20 mouse cellular contexts compared by ENCODE assay signal in genomic region chr2:45060768-45061167, GRCm38 (mm10). TPM values are rescaled to one million over a fixed set of nuclear protein-coding genes. Genes with fewer than 3 reads are reported as not detected.
DNase-seq lines count a peak whose midpoint lies in the region; ATAC-seq and TF ChIP-seq lines count a peak whose summit lies in the region.
"Had no signal": no experiment of that assay in that cellular context is flagged by ENCODE, and none has a peak within 500 bp of the region (broad histone marks: within the 10 kb centered on the region; RNA-seq: fewer than 3 reads in every experiment).

No protein-coding gene starts in this region.

- DNase-seq in gastrocnemius, adult 2 months: no peak
- no peak for DNase-seq in gastrocnemius, postnatal 36 days
- peak; percentile 48 to 79 for DNase-seq in left cerebral cortex, postnatal 14 days (ENCODE audit: low spot score in 2 of 2)
- DNase-seq in left cerebral cortex, adult 9 months (ENCODE audit: low spot score in 2 of 2): no peak
- no peak for DNase-seq in CH12.LX (ENCODE audit: extremely low read depth)
- DNase-seq in urinary bladder, postnatal 36 days (ENCODE audit: low spot score in 2 of 2): no peak
- no peak for DNase-seq in urinary bladder, adult 2 months (ENCODE audit: low spot score)
- DNase-seq: adrenal gland, postnatal 14 days; B cell, adult 2 months; cerebellum, adult 18-20 months; cerebellum, postnatal 36 days; spleen, adult 18-20 months; thymus, adult 2 months had no signal

- in situ Hi-C loops in CH12.LX (cut with MboI; ENCODE audit: low pct_ligation_motif_present, low pct_unique_long_range_greater_than_20kb, low sequenced_read_pairs): no loop called here

- intact Hi-C loops in gastrocnemius, adult 2 months (cut with DNase I): no loop called here
- intact Hi-C loops in gastrocnemius, postnatal 36 days (cut with DNase I): no loop called here
- intact Hi-C loops in left cerebral cortex, postnatal 14 days (cut with DNase I): no loop called here

- H3K27me3 ChIP-seq in CH12.LX (replicated peaks): no peaks in the 10 kb centered on the region
- no peaks in the 10 kb centered on the region for H3K27me3 ChIP-seq in forebrain, embryonic 16.5 days (replicated peaks; ENCODE audit: control insufficient read depth, insufficient read depth, low read length)
- H3K27me3 ChIP-seq: heart, embryonic 15.5 days; kidney, embryonic 15.5 days; lung, embryonic 15.5 days had no signal

- no peak for TF ChIP-seq EP300 in CH12.LX (IDR thresholded peaks at IDR 0.05; ENCODE audit: low read length)

- H3K79me2 ChIP-seq in CH12.LX (replicated peaks; ENCODE audit: control insufficient read depth, extremely low read depth, insufficient read depth, poor library complexity, severe bottlenecking): peaks cover 61% of the 10 kb centered on the region

- TF ChIP-seq CTCF in gastrocnemius, adult 2 months (IDR thresholded peaks at IDR 0.05): no peak
- no peak for TF ChIP-seq CTCF in CH12.LX (conservative IDR thresholded peaks at IDR 0.05 in 1 of 2, IDR thresholded peaks at IDR 0.05 in 1 of 2; ENCODE audit: low read depth in 2 of 2, low read length in 2 of 2)

- H3K9me3 ChIP-seq in CH12.LX (replicated peaks; ENCODE audit: low read length): no peaks in the 10 kb centered on the region
- H3K9me3 ChIP-seq in forebrain, embryonic 16.5 days (ENCODE audit: control insufficient read depth, low read length): no peaks in the 10 kb centered on the region
- H3K9me3 ChIP-seq: embryonic facial prominence, embryonic 10.5 days; heart, embryonic 15.5 days; hindbrain, embryonic 10.5 days; kidney, embryonic 15.5 days; lung, embryonic 15.5 days had no signal

- peaks cover 11 to 69% of the 10 kb centered on the region in 2 experiments for H3K36me3 ChIP-seq in CH12.LX (replicated peaks in 1 of 2; ENCODE audit: control insufficient read depth in 1 of 2, insufficient read depth in 1 of 2, low read length in 1 of 2)
- H3K36me3 ChIP-seq in forebrain, embryonic 16.5 days (ENCODE audit: control insufficient read depth, insufficient read depth): no peaks in the 10 kb centered on the region
- H3K36me3 ChIP-seq: embryonic facial prominence, embryonic 10.5 days; heart, embryonic 15.5 days; kidney, embryonic 15.5 days had no signal

- dilution Hi-C loops in CH12.LX (cut with MboI; ENCODE audit: extremely low pct_ligation_motif_present, extremely low pct_unique_long_range_greater_than_20kb, low sequenced_read_pairs): no loop called here

- no peak for TF ChIP-seq RAD21 in CH12.LX (IDR thresholded peaks at IDR 0.05; ENCODE audit: low read depth, low read length)

- TF ChIP-seq POLR2A in CH12.LX (IDR thresholded peaks at IDR 0.05; ENCODE audit: low read depth, low read length): no peak

- H3K4me2 ChIP-seq in CH12.LX (ENCODE audit: insufficient read depth, low read depth, poor library complexity, severe bottlenecking): no peak overlapping the region
- H3K4me2 ChIP-seq in forebrain, embryonic 16.5 days (ENCODE audit: low read length): no peak overlapping the region
- H3K4me2 ChIP-seq: heart, embryonic 15.5 days; kidney, embryonic 15.5 days; lung, embryonic 15.5 days had no signal

- WGBS in forebrain, embryonic 16.5 days: 23% methylated on average over 4 of the region's 4 CpGs

- H3K27ac ChIP-seq in gastrocnemius, adult 2 months: peak overlapping the region; percentile 28; the same call in 1 of the 2 replicates
- no peak overlapping the region for H3K27ac ChIP-seq in CH12.LX (ENCODE audit: insufficient read depth, low read depth)
- H3K27ac ChIP-seq in forebrain, embryonic 16.5 days (ENCODE audit: low read length): peak overlapping the region; percentile 29; the same call in 1 of the 2 replicates
- H3K27ac ChIP-seq: embryonic facial prominence, embryonic 10.5 days; heart, embryonic 15.5 days; kidney, embryonic 15.5 days; lung, embryonic 15.5 days had no signal

- H3K9ac ChIP-seq in CH12.LX (ENCODE audit: insufficient read depth, low read depth): no peak overlapping the region
- no peak overlapping the region for H3K9ac ChIP-seq in forebrain, embryonic 16.5 days (replicated peaks; ENCODE audit: low read depth, low read length)
- H3K9ac ChIP-seq: heart, embryonic 15.5 days; kidney, embryonic 15.5 days; lung, embryonic 15.5 days had no signal

- peak; percentile 41 for ATAC-seq in forebrain, embryonic 16.5 days

- H3K4me1 ChIP-seq in CH12.LX (ENCODE audit: control insufficient read depth in 1 of 2, insufficient read depth in 2 of 2): peaks cover 24 to 84% of the 10 kb centered on the region in 2 experiments
- H3K4me1 ChIP-seq in forebrain, embryonic 16.5 days (replicated peaks; ENCODE audit: control insufficient read depth, insufficient read depth, low read length): peaks cover 52% of the 10 kb centered on the region

- H3K4me3 ChIP-seq in gastrocnemius, adult 2 months: no peak overlapping the region
- H3K4me3 ChIP-seq in CH12.LX (replicated peaks in 1 of 3; ENCODE audit: low read depth in 2 of 3, low read length in 2 of 3, poor library complexity in 1 of 3): no peak overlapping the region
- H3K4me3 ChIP-seq in forebrain, embryonic 16.5 days (replicated peaks; ENCODE audit: low read length): no peak overlapping the region
- H3K4me3 ChIP-seq: embryonic facial prominence, embryonic 10.5 days; erythroblast, embryonic 14.5 days; heart, embryonic 15.5 days; hindbrain, embryonic 10.5 days; kidney, embryonic 15.5 days; lung, embryonic 15.5 days had no signal

TF ChIP-seq in CH12.LX, 34 proteins besides CTCF, POLR2A, EP300 and RAD21:
- TF ChIP-seq ELF1 (IDR thresholded peaks at IDR 0.05; ENCODE audit: low read depth, low read length): no peak
- TF ChIP-seq BHLHE40 (IDR thresholded peaks at IDR 0.05; ENCODE audit: low read depth, low read length): 0 out of 2 replicates have a peak, but pooled peaks have one; percentile 30

RNA-seq across cellular contexts. Expression of gene Zeb2, which starts 56.4 kb away (rescaled TPM):
- 10 to 100 TPM; 31.3 to 41.6 TPM for total RNA-seq in gastrocnemius, adult 2 months (2021)
- total RNA-seq in gastrocnemius, postnatal 36 days (2021): 10 to 100 TPM; 29.1 to 30.4 TPM
- 100 to 1,000 TPM; 199 to 209 TPM for total RNA-seq in left cerebral cortex, postnatal 14 days (2021)
- total RNA-seq in CH12.LX (2012; rRNA removed): 20.6 and 25.8 TPM in 2 replicates
- 12.9 and 13.2 TPM in 2 replicates for total RNA-seq in CH12.LX (2014; rRNA removed)
- 20.8 and 21.1 TPM in 2 replicates for polyA plus RNA-seq in CH12.LX (2012; ENCODE audit: insufficient read length, low read depth)
- 120 and 151 TPM in 2 replicates for polyA plus RNA-seq in forebrain, embryonic 16.5 days (2015; fragmentation: Nextera tagmentation; extraction: Ambion mirVana)
- polyA plus RNA-seq in urinary bladder, adult 2 months (2012; rRNA removed): 20.5 and 47.1 TPM in 2 replicates

Comparison
In these comparisons a context has a peak if more than half of its experiments do, and no peak if none do; other contexts are left out.
1. DNase-seq: peak in left cerebral cortex, postnatal 14 days (2 of 2); none in gastrocnemius, adult 2 months (single experiment), gastrocnemius, postnatal 36 days (0 of 2), left cerebral cortex, adult 9 months (0 of 2), CH12.LX (single experiment), urinary bladder, postnatal 36 days (0 of 2) and urinary bladder, adult 2 months (single experiment).
2. RNA of gene Zeb2, which starts 56.4 kb away (total RNA-seq): 199 to 209 TPM in left cerebral cortex, postnatal 14 days; 31.3 to 41.6 TPM in gastrocnemius, adult 2 months, 29.1 to 30.4 TPM in gastrocnemius, postnatal 36 days and 12.9 to 25.8 TPM in CH12.LX; every median in the first group is over 4 times any median in the second.